Mouse (Mus musculus) cerebellum, adult 2 months (tissue): ENCODE measurements around the gene Psmd5.

Experiments used
- CTCF ChIP-seq: fragments of 200-500 bp; IDR thresholded peaks from 2 replicates; pipeline ENCODE4 v1.5.1; 2011; ENCODE audit warnings: low read depth, mild to moderate bottlenecking, control low read depth, low read length, moderate library complexity, borderline replicate concordance; ENCODE audit not compliant: insufficient read depth
- POLR2A ChIP-seq: fragments of 200-500 bp; IDR thresholded peaks from 2 replicates; pipeline ENCODE4 v1.6.1; 2011; ENCODE audit warnings: low read length, control low read depth, borderline replicate concordance; ENCODE audit not compliant: insufficient read depth

- TF ChIP-seq POLR2A (no peak), CTCF (no peak)
Observed at GRCm38 (mm10) chr2:34913218-34914068, 38.7 kb upstream of the Psmd5 start, which contains the start of gene Phf19.
